Mouse (Mus musculus) E14TG2a.4 (cell line): ENCODE results near the gene Tbc1d9b.
A peak's percentile ranks its signal among the peaks of the same experiment; 100 is the strongest.

Experiments used
- H3K27me3 ChIP-seq: 2 replicates; pipeline ENCODE4 v1.6.1; 2014; ENCODE audit warnings: low read length, control low read depth; ENCODE audit not compliant: insufficient read depth
- H3K36me3 ChIP-seq: 2 replicates; pipeline ENCODE4 v1.6.1; 2014; ENCODE audit warnings: low read length, control low read depth; ENCODE audit not compliant: insufficient read depth
- H3K4me1 ChIP-seq: replicated peaks from 2 replicates; pipeline ENCODE4 v1.6.1; 2014; ENCODE audit warnings: low read depth, low read length, control low read depth
- H3K4me3 ChIP-seq: replicated peaks from 2 replicates; pipeline ENCODE4 v1.5.1; 2014; ENCODE audit warnings: mild to moderate bottlenecking, low read length
- H3K9me3 ChIP-seq: 2 replicates; pipeline ENCODE4 v1.6.1; 2014; ENCODE audit warnings: low read length, control low read depth
- CTCF ChIP-seq: conservative IDR thresholded peaks from 2 replicates; pipeline ENCODE4 v1.5.1; 2014; ENCODE audit warnings: low read length
- NANOG ChIP-seq: IDR thresholded peaks from 2 replicates; pipeline ENCODE4 v1.6.1; 2014; ENCODE audit warnings: borderline replicate concordance, low read length, mixed read lengths
- POU5F1 ChIP-seq: IDR thresholded peaks from 2 replicates; pipeline ENCODE4 v1.6.1; 2014; ENCODE audit warnings: low read length, borderline replicate concordance

Tbc1d9b gene

DNA sequence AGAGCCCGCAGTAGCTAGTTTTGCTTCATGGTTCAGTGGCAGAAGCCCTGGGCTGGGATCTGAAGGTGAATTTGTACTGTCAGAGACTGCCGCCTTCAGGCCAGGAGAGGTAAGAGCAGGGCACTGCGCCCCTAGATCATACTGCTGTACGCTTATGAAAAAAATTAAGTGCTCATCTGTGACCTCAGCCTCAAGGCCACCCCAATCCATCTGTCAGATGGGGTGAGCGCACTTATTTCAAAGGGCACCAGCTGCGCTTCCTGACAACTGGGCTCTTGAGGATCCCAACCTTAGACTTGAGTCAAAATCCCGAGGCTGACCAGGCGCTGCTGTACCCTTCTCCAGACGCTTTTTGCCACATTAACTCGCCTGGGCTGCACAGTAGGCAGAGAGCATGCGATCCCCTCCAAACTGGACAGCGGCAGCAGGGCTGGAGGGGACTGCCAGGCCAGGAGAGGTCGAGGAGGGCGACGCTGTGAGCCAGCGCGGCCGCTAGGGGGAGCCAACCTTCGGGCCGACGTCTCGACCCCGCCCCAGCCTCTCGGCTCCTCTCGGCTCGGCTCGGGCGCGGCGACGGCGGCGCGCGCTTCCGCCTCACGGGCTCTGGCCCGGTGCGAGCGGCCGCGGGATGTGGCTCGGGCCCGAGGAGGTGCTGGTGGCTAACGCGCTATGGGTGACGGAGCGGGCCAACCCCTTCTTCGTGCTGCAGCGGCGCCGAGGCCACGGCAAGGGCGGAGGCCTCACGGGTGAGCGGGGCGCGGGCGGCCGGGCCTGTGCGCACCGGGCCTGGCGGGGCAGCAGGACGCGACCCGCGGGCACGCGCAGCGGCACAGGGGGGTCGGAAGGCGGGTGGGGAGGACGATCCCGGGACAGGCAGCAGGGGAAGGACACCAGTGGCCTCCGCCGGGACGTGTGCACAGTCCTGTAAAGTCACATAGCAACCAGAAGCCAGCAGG lies at the start of gene Tbc1d9b:
Tbc1d9b (plus strand) TSS at position 586 of the 956 bp plus-strand sequence.
- H3K36me3 ChIP-seq = peaks cover 8% of the 10 kb centered on the region
- no peaks in the 10 kb centered on the region for H3K9me3 ChIP-seq
- peaks cover 23% of the 10 kb centered on the region for H3K27me3 ChIP-seq
- H3K4me1 ChIP-seq = peaks cover 31% of the 10 kb centered on the region
- TF ChIP-seq NANOG (no peak), CTCF (peak; percentile 92), POU5F1 (no peak)
- peak within 1 kb of the TSS; percentile 85 for H3K4me3 ChIP-seq

DNA sequence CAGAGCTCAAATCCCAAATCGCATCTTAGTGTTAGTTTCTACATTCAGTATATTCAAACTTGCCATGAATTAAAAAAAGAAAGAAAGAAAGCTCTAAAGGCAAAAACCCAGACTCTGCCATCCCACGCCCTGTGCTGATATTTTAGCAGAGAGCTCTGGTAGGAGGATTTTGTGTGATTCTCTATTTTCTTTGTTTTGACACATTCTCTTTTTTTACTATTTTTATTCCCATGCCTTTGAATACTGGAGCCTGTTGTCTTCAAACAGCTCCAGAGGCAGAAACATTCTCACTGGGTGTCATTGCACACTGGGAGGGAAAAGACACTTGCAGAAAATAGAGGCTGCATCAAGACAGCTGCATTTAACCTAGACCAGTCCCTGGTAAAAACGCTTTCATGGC lies 45.0 kb upstream of the Tbc1d9b start:
- 0 out of 2 replicates have a peak, but pooled peaks cover 8% of the 10 kb centered on the region for H3K36me3 ChIP-seq
- H3K27me3 ChIP-seq = no peaks in the 10 kb centered on the region
- no peaks in the 10 kb centered on the region for H3K9me3 ChIP-seq
- TF ChIP-seq NANOG (no peak), CTCF (no peak), POU5F1 (no peak)
- H3K4me3 ChIP-seq = no peak overlapping the region
- peaks cover 18% of the 10 kb centered on the region for H3K4me1 ChIP-seq

DNA sequence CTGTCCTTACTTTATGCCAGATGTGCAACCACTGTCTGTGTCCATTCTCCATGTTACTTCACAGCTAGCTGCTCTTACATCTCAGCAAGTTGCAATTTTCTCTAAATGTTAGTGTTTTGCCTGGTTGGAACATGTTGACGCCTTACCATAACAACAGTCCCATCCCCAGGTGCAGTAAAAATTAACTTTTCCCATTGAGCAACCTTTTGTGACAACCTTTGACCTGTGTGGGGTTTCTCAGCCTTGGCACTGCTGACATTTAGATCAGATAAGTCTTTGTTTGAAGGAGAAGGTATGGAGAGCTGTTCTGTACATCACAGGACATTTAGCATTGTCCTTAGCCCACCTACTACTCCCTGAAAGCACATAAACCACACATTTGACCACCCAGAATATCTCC lies 41.4 kb upstream of the Tbc1d9b start:
- peaks cover 28% of the 10 kb centered on the region for H3K4me1 ChIP-seq
- no peaks in the 10 kb centered on the region for H3K9me3 ChIP-seq
- TF ChIP-seq NANOG = no peak
- no peak for TF ChIP-seq CTCF
- no peak for TF ChIP-seq POU5F1
- 0 out of 2 replicates have a peak, but pooled peaks cover 8% of the 10 kb centered on the region for H3K36me3 ChIP-seq
- H3K4me3 ChIP-seq = no peak overlapping the region
- no peaks in the 10 kb centered on the region for H3K27me3 ChIP-seq

DNA sequence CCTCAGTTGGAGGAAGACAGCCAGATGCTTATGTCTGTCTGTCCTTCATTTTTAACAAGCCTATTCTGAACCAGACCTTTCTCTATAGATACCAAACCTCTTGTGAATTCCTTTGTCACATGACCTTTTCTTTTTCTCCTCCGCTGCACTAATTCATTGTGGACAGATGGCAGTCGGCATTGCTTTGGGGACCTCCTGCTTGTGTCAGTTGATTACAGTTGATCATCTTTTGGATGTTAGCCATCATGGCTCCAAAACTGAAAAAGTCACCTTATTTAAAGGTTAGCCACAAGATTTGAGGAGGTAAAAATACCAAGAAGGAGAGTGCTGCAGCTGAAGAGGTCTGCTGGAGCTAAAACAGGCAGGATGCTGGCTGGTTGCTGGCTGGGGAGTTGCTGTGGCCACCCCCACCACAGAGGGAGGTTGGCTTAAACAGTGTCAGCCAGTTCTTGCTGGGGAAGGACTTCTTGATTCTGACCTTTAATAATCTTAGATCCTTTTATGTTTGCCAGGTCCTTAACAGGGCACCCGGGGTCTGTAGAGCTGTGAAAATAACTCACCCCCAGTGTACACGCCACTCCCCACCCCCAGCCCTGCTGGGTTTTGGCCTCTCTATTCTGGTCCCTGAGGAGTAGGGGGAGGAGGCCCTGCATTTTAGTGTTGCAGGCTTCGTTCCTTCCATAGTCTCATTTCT lies 40.1 kb upstream of the Tbc1d9b start:
- TF ChIP-seq NANOG (no peak), POU5F1 (no peak), CTCF (no peak)
- no peaks in the 10 kb centered on the region for H3K27me3 ChIP-seq
- H3K36me3 ChIP-seq = 0 out of 2 replicates have a peak, but pooled peaks cover 8% of the 10 kb centered on the region
- no peak overlapping the region for H3K4me3 ChIP-seq
- H3K9me3 ChIP-seq = no peaks in the 10 kb centered on the region
- peaks cover 28% of the 10 kb centered on the region for H3K4me1 ChIP-seq

DNA sequence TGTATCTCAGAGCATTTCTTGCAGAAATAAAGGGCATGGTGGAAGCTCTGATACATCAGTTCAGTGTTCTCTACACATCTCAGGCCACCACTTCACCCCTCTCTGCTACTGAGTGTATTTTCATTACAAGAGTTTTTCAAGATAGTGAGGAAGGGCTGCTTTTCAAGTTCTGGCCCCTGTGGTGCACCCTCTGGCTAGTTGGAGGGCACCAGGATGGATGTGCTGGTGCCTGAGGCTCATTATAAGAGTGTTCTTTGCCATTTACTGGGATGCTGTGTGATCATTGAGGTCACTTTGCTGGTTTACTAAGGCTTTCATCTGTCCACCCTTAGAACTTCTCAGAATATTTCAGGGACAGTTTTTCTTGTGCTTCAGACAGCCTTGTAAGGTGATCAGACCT lies 39.5 kb upstream of the Tbc1d9b start:
- no peak overlapping the region for H3K4me3 ChIP-seq
- H3K4me1 ChIP-seq = peaks cover 28% of the 10 kb centered on the region
- 0 out of 2 replicates have a peak, but pooled peaks cover 8% of the 10 kb centered on the region for H3K36me3 ChIP-seq
- TF ChIP-seq NANOG = no peak
- TF ChIP-seq POU5F1 = no peak
- no peak for TF ChIP-seq CTCF
- no peaks in the 10 kb centered on the region for H3K27me3 ChIP-seq
- no peaks in the 10 kb centered on the region for H3K9me3 ChIP-seq

DNA sequence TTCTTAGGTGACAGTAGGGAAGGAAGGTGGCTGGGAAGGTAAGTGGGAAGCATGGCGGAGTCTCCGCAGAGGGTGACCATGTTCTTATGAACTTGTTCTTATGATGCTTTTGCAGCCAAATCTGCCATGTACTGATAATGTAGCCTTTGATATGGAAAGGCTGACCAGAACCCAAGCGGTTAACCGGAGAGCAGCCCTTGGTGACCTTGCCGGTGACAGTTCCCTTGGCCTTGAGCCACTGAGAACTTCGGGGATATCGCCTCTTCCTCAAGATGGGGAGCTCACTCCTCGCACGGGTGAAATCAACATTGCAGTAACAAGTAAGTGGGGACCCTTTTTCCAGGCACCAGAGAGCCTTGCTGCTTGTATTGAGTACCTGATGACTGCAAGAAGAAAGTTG lies 35.5 kb upstream of the Tbc1d9b start:
- Histone ChIP-seq H3K4me3 (no peak overlapping the region), H3K27me3 (no peaks in the 10 kb centered on the region), H3K9me3 (no peaks in the 10 kb centered on the region), H3K4me1 (peaks cover 16% of the 10 kb centered on the region), H3K36me3 (no peaks in the 10 kb centered on the region)
- TF ChIP-seq POU5F1 = no peak
- TF ChIP-seq CTCF = no peak
- TF ChIP-seq NANOG = no peak

DNA sequence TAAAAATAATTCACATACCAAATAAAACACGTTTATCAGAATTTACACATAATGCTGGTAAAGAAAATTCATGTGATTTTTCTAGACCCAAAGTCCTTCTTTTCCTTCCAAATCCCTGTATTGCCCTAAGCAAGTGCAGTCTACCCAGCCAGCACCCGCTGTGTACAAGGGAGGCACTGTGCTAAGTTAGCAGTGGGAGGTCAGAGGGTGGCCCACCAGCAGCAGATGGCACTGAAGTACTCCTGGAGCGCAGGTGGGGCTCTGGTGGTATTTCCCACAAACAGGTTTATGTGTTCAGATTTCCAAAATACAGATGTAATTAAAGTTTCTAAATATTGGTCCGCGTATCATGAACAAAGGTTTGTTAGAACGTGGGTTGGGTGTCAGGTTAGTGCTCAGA lies 34.1 kb upstream of the Tbc1d9b start:
- no peak overlapping the region for H3K4me3 ChIP-seq
- H3K4me1 ChIP-seq = 0 out of 2 replicates have a peak, but pooled peaks cover 3% of the 10 kb centered on the region
- H3K27me3 ChIP-seq = no peaks in the 10 kb centered on the region
- no peaks in the 10 kb centered on the region for H3K9me3 ChIP-seq
- TF ChIP-seq POU5F1 (no peak), NANOG (no peak), CTCF (no peak)
- no peaks in the 10 kb centered on the region for H3K36me3 ChIP-seq

DNA sequence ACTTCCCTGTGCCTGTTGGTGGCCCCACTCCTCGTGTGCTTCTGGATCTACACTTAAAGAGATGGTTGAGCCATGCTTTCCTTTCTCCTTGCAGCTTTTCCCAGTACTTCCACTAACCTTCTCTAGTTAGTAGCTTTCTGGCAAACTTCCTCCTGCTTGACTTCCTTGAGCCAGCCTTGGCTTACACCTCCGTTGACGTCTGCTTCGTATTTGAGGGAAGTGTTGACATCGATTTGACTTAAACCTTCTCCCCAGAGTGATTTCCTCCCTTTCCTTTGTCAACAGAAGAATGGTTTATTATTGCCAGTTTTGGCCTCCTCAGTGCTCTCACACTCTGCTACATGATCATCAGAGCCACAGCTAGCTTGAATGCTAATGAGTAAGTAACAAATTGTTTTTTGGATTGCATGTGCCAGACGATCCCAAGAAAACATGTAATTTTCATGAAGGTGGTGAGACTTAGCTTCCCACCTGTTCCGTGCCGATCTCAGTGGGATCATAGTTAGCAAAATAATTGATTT lies 32.2 kb upstream of the Tbc1d9b start:
- Histone ChIP-seq H3K9me3 (no peaks in the 10 kb centered on the region), H3K36me3 (no peaks in the 10 kb centered on the region), H3K4me1 (peaks cover 8% of the 10 kb centered on the region), H3K27me3 (no peaks in the 10 kb centered on the region), H3K4me3 (no peak overlapping the region)
- TF ChIP-seq NANOG (no peak), CTCF (no peak), POU5F1 (no peak)
